Mouse (Mus musculus) 416B (cell line): Measurements from ENCODE around the gene Hoxb3.
A peak's percentile ranks its signal among the peaks of the same experiment; 100 is the strongest.

Source experiments
- DNase-seq: peaks from one replicate; pipeline ENCODE4 v3.0.0; 2011; ENCODE audit warnings: low read depth

Hoxb3 gene

GRCm38 (mm10) chr11:96323154-96323553 is at the start of gene Hoxb3:
TSS of gene Hoxb3 (plus strand) at chr11:96323326.
- no peak for DNase-seq

DNA sequence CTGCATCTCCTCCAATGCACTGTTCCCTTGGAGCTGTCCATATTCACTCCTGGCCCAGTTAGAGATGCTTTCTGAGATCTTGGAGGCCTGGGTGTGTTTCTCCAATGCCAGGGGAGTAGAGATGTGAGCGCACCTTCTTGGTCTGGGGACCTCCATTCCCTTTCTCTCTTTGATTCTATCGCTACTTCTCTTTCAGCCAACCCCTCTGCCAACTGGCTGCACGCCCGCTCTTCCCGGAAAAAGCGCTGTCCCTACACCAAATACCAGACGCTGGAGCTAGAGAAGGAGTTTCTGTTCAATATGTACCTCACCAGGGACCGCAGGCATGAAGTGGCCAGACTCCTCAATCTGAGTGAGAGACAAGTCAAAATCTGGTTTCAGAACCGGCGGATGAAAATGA is 48.7 kb upstream of the Hoxb3 start:
- DNase-seq = no peak

DNA sequence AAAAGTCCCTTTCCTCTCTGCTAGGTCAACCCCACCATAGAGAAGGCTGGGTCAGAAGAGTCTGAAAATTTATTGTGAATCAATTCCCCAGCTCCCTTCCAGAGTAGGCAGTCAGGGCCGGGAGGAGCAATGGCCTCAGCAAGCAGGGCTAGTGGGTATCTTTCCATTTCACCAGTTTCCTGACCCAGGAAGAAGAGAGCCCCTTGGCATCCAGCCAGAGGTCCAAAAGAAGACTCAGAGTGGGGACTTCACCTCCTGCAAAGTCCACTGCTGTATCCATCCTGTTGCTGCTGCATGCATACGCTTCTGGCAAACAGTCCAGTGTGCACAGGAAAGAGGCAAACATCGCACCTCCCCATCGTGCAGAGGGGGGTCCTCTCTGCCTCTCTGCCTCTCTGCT is 47.2 kb upstream of the Hoxb3 start:
- no peak for DNase-seq

GRCm38 (mm10) chr11:96277151-96278044 is 45.7 kb upstream of the Hoxb3 start:
- no peak for DNase-seq

DNA sequence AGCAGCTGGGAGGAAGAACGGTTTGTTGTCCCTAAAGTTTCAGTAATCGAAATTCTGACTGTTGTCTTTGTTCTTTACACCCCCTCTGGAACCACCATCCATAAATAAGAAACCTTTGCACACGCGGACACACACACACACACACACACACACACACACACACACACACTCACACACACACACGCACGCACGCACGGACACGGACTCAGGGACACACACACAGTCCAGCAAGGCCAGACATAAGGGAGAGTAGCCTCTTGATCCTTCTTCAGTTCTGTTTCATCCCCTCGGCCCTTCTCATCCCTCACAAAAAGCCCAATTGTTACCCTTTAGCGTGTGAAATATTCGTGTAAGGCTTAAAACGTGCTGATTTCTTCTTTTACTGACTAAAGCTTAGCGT is 44.8 kb upstream of the Hoxb3 start:
- DNase-seq = peak; percentile 6

DNA sequence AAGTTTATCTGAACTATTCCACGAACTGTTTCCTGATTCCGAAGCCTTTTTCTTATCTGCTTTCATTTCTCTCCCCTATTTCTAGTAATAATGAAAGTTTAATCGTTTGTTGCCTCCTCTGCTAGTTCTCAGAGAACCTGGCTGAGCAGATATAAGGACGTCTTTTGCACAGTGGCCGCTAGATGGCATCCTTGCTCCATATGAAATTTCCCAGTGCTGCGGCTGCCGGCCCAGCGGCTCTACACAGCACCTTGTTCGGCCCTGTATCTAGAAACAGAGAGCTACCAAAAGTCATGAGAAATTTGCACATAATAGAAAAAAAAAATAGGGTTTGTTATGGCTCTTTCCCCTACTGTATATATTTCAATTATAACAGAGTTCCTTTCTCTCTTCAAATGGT is 44.4 kb upstream of the Hoxb3 start:
- DNase-seq = peak; percentile 78

GRCm38 (mm10) chr11:96279421-96280233 is 43.5 kb upstream of the Hoxb3 start:
- no peak for DNase-seq

DNA sequence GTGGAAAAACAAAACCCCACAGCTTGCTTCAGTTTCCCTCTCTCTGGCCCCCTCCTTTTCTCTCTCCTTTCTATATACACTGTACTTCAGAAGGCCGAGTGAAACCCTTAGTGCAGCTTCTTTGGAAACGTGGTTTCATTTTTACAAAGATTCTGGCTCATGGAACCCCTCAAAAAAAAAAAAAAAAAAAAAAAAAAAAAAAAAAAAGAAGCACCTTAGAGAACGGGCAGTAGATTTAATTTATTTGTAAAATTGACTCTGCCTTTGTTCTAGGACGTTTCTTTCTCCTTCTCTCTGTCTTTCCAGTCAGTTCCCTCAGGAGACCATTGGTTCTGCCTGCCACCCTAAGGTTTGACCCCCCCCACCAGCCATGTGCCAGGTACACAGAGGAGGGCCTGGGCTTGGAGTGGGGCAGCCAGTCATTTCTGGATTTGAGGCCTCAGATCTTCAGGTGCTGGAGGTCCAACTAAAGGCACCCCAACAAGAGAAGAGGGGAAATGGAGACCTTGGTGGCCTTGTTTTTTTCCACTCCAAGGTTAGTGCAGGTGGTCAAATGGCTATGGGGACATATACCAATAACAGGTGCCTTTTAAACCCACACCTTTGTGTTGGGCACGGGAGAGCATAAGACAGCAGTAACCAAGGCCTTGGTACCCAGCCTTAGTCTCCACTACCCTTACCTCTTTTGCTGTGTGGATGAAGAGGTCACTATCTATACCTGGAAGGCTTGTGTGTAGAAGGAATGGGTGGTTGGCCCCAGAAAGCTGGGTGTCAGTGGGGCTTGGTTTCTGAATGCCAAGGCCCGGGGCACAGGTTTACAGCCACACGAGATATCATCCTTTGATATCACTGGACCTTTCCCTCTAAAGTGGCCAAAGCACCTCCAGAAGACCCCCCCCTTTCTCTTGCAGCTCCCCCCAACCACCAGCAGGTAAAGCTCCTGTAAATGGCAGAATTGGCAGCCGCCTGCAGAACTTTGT is 42.4 kb upstream of the Hoxb3 start:
- DNase-seq = no peak

GRCm38 (mm10) chr11:96281396-96281795 is 41.7 kb upstream of the Hoxb3 start:
- no peak for DNase-seq

DNA sequence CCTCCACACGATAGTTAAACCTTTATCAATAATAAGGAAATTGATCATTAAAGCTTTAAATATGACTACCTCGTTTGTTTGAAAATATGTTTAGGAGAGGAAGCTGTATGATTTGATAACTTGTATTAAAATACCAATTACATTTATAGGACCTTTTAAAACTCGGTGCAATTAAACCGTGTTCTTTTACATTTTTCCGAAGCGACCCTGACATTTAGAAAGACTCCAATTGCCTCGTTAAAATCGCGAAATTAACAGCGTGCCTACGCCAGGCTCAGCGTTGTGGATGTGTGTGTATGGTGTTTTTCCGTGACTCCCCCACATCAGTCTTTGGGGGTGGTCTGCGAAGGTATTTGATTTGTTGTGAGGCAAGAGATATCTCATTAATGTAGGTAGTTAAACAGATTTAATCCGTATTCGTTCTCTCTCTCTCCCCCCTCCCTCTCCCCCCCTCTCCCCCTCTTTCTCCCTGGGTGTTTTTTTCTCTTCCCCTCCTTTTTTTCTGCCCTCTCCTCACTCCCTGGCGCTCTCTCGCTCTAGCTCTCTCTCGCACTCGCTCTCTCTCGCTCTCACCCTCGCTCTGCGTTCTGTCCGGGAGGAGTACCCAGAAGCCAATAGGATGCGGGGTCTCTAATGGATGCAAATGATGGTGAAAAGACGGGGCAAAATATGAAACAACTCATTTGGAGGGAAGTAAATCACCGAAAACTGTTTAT is 41.1 kb upstream of the Hoxb3 start, which contains the start of gene Hoxb8:
Gene Hoxb8 (plus strand): TSS at position 51 of the 716 bp plus-strand sequence.
- no peak for DNase-seq

GRCm38 (mm10) chr11:96282795-96283430 is 40.2 kb upstream of the Hoxb3 start:
- DNase-seq = no peak

GRCm38 (mm10) chr11:96284041-96284749 is 38.9 kb upstream of the Hoxb3 start:
- no peak for DNase-seq

- no peak for DNase-seq
These were observed 38.1 kb upstream of the Hoxb3 start for GRCm38 (mm10) chr11:96284774-96285734.

- DNase-seq = no peak
These were observed 37.1 kb upstream of the Hoxb3 start, which contains the start of gene Hoxb7 for GRCm38 (mm10) chr11:96285771-96286738. TSS of gene Hoxb7 (plus strand) at chr11:96286623.

- DNase-seq = no peak
These were observed 36.3 kb upstream of the Hoxb3 start for GRCm38 (mm10) chr11:96286739-96287385.

- no peak for DNase-seq
These were observed 35.7 kb upstream of the Hoxb3 start for GRCm38 (mm10) chr11:96287411-96287810.
